Mouse (Mus musculus): ENCODE data around the gene Capzb.

DNA sequence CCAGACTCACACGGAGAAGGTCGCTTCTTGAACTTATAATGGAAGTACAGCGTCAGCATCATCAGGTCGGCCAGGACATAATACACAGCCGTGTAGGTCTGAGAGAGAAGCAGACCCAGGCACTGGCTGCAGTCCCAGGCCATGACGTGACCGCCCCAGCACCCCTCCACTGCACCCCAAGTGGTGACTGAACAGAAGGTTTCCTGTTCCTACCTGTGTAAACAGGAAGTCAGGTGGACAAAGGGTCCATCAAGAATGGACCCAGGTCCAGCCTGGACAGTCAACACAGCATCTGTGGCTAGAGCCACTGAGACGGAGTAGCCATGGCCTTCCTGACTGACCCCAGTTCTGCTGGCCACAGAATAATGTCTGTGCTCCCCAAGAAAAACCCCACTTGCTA lies 109.1 kb downstream of the Capzb start:
- no peak for TF ChIP-seq CTCF (conservative IDR thresholded peaks at IDR 0.05; ENCODE audit: low read length)
- TF ChIP-seq NANOG (IDR thresholded peaks at IDR 0.05; ENCODE audit: borderline replicate concordance, low read length), result no peak
- TF ChIP-seq POU5F1 (IDR thresholded peaks at IDR 0.05; ENCODE audit: borderline replicate concordance, low read length), result no peak
